Mouse (Mus musculus) splenic B cell, adult 2 months (primary cell): Measurements from ENCODE around the gene Amy2a3.
"Not testable (repeated sequence)": the region's sequence is repeated elsewhere in the genome, so short reads cannot be mapped to it uniquely, and the experiment has no call there.

Source experiments
- DNase-seq: peaks from one replicate; pipeline ENCODE4 v3.0.0-alpha.2; 2011; ENCODE audit warnings: low read depth, low spot score
- H3K27me3 ChIP-seq: 2 replicates; pipeline ENCODE4 v1.6.1; 2012; ENCODE audit warnings: mild to moderate bottlenecking, low read length, moderate library complexity, mixed read lengths; ENCODE audit not compliant: control insufficient read depth, poor library complexity, insufficient read depth, severe bottlenecking
- H3K36me3 ChIP-seq: 2 replicates; pipeline ENCODE4 v1.6.1; 2012; ENCODE audit warnings: mild to moderate bottlenecking, low read length, moderate library complexity, mixed read lengths; ENCODE audit not compliant: control insufficient read depth, poor library complexity, insufficient read depth, severe bottlenecking

The Amy2a3 gene

GRCm38 (mm10) chr3:113323952-113324351 is at the start of gene Amy2a3:
TSS of gene Amy2a3 (minus strand) at chr3:113324052.
- DNase-seq, H3K36me3 ChIP-seq: not testable (repeated sequence)

DNA sequence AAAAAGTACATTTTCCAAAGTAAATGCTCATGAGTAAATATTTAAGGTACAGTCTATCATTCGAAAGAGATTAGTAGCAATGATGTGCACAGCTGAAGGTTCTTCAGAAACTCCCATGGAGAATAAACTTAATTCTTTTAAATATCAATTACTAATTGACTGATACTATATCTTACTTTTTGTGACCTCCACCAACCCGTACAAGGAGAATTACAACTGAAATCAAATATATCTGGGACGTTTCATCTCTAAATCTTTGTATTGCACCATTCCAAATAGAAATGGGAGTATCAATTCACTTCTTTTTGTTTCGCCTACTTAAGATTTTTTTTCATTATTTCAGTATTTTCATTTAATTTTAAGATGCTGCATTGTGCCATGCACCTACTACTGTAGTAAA is 32.7 kb upstream of the Amy2a3 start, which contains the start of gene Amy2a2:
TSS of gene Amy2a2 (minus strand) at position 101 of the 400 bp plus-strand sequence.
- H3K36me3 ChIP-seq, DNase-seq, H3K27me3 ChIP-seq: not testable (repeated sequence)

More at GRCm38 (mm10) chr3:113323952-113324351, at the start of gene Amy2a3:
- H3K27me3 ChIP-seq: not testable (repeated sequence)

- H3K36me3 ChIP-seq, H3K27me3 ChIP-seq, DNase-seq: not testable (repeated sequence)
Observed at GRCm38 (mm10) chr3:113345484-113345883, 21.6 kb upstream of the Amy2a3 start.

GRCm38 (mm10) chr3:113312937-113313336 is 10.9 kb downstream of the Amy2a3 start:
- not testable (repeated sequence) for H3K27me3 ChIP-seq, DNase-seq, H3K36me3 ChIP-seq

GRCm38 (mm10) chr3:113291349-113291748 is 32.5 kb downstream of the Amy2a3 start, which contains the start of gene Amy2a4:
TSS of gene Amy2a4 (minus strand) at chr3:113291449.
- H3K36me3 ChIP-seq, DNase-seq, H3K27me3 ChIP-seq: not testable (repeated sequence)

- not testable (repeated sequence) for H3K27me3 ChIP-seq, DNase-seq, H3K36me3 ChIP-seq
Observed at GRCm38 (mm10) chr3:113280285-113280684, 43.6 kb downstream of the Amy2a3 start.

DNA sequence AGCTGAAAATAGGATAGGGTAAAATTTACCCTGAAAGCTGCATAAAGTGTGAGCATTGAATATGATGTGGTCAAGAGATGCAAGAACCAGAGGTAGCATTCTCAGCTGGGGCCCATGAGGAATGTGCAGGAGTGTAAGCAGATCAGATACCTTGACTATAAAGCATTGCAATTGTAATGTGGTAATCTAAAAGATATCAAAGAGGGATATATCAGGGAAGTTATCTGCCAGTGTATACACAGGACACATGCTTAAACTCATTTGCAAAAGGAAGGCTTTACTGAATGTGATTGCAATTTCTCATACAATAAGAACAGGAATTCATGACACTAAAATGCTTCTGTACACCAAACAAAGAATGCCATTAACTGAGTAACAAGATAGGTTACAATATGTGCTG is 44.3 kb downstream of the Amy2a3 start:
- not testable (repeated sequence) for H3K27me3 ChIP-seq, H3K36me3 ChIP-seq, DNase-seq
